Comparison of ENCODE assay signal across 8 mouse cellular contexts in genomic region chr11:101763723-101764122, GRCm38 (mm10). TPM values are rescaled to one million over a fixed set of nuclear protein-coding genes. Genes with fewer than 3 reads are reported as not detected.
DNase-seq lines count a peak whose midpoint lies in the region; ATAC-seq lines count a peak whose summit lies in the region.

No protein-coding gene starts in this region.

- ATAC-seq in hematopoietic stem cell, adult 5-6 weeks (replicated peaks in 1 of 2; ENCODE audit: insufficient read depth in 1 of 2, low FRiP score in 2 of 2, low TSS enrichment in 1 of 2, low read depth in 1 of 2, poor library complexity in 2 of 2, severe bottlenecking in 2 of 2): peak; percentile 71 to 76

- intact Hi-C loops in left cerebral cortex, postnatal 14 days (cut with DNase I): loop anchor here (5.0 kb wide), 2 partner anchors 49 to 144 kb away; no protein-coding TSS in a partner anchor
- intact Hi-C loops in left cerebral cortex, postnatal 36 days (cut with DNase I): loop anchor here (2.0 to 5.0 kb wide), 2 partner anchors 49 to 147 kb away; no protein-coding TSS in a partner anchor

- DNase-seq in cerebellum, adult 8-10 months: peak; percentile 32
- no peak for DNase-seq in cerebellum, adult 11-12 months
- DNase-seq in left cerebral cortex, postnatal 14 days (ENCODE audit: low spot score in 2 of 2): peak; percentile 67 to 86
- no peak for DNase-seq in left cerebral cortex, postnatal 36 days (ENCODE audit: low spot score in 2 of 2)
- peak; percentile 81 for DNase-seq in R1 (ENCODE audit: low read depth, low spot score)
- peak; percentile 88 for DNase-seq in retina, embryonic 14.5 days (ENCODE audit: low spot score)
- DNase-seq in ovary, adult 18-20 months (ENCODE audit: low spot score): no peak

RNA-seq across cellular contexts. Expression of gene Etv4, which starts 21.4 kb away (rescaled TPM):
- 10 to 100 TPM; 18.5 to 19.3 TPM for total RNA-seq in left cerebral cortex, postnatal 14 days (2021)
- total RNA-seq in left cerebral cortex, postnatal 36 days (2021): 10 to 100 TPM; 13.9 to 20.3 TPM
- not detected in 2 replicates for total RNA-seq in hematopoietic stem cell, adult 5-6 weeks (2017)

RNA-seq across cellular contexts. Expression of gene Dhx8, which starts 31.0 kb away (rescaled TPM):
- total RNA-seq in left cerebral cortex, postnatal 14 days (2021): 10 to 100 TPM; 34.6 to 34.9 TPM
- 10 to 100 TPM; 34.1 to 37.4 TPM for total RNA-seq in left cerebral cortex, postnatal 36 days (2021)
- total RNA-seq in hematopoietic stem cell, adult 5-6 weeks (2017): 33.5 and 52.1 TPM in 2 replicates

Comparison
In these comparisons a context has a peak if more than half of its experiments do, and no peak if none do; other contexts are left out.
1. DNase-seq: peak in cerebellum, adult 8-10 months (single experiment), left cerebral cortex, postnatal 14 days (2 of 2), R1 (single experiment) and retina, embryonic 14.5 days (single experiment); none in cerebellum, adult 11-12 months (single experiment), left cerebral cortex, postnatal 36 days (0 of 2) and ovary, adult 18-20 months (single experiment).
2. RNA of gene Etv4, which starts 21.4 kb away (total RNA-seq): 13.9 to 20.3 TPM in left cerebral cortex, postnatal 36 days and 18.5 to 19.3 TPM in left cerebral cortex, postnatal 14 days; not detected in hematopoietic stem cell, adult 5-6 weeks; every median in the first group is over 10 times any median in the second.